Mouse (Mus musculus) kidney, adult 2 months (tissue): ENCODE data around the gene Dgki.

ENCODE experiments used
- CTCF ChIP-seq: fragments of 200-500 bp; conservative IDR thresholded peaks from 2 replicates; pipeline ENCODE4 v1.5.1; 2011; ENCODE audit warnings: low read depth, mild to moderate bottlenecking, control low read depth, low read length, moderate library complexity, mixed read lengths; ENCODE audit not compliant: insufficient read depth, insufficient read length
- POLR2A ChIP-seq: fragments of 200-500 bp; IDR thresholded peaks from one replicate; pipeline ENCODE4 v1.6.1; 2011; ENCODE audit warnings: low read depth, low read length, control low read depth

DNA sequence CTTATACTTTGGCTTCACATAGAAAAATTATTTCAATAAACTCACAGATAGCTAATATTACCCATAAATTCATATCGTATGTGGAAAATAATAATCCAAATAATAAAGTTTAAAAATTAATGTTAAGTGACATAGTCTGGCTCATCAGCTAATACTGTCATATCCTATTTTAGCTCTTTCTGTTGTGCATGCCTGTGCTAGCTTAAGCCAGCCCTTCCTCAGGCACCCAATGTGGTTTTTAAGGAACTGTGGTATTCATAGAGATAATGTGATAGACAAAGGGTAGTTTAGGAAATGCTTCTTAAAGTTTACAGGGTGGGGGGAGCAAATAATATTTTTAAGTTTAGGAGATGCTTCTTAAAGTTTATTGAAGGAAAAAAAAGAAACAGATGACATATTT is 248.8 kb downstream of the Dgki start:
- TF ChIP-seq POLR2A (no peak), CTCF (no peak)
